Comparison of ENCODE assay signal across 15 mouse cellular contexts in genomic region chr4:97664738-97665427, GRCm38 (mm10).
DNase-seq lines count a peak whose midpoint lies in the region; ATAC-seq lines count a peak whose summit lies in the region.
"Had no signal": no experiment of that assay in that cellular context is flagged by ENCODE, and none has a peak within 500 bp of the region (broad histone marks: within the 10 kb centered on the region; RNA-seq: fewer than 3 reads in every experiment).

No protein-coding gene starts in this region.

- peaks cover 20% of the 10 kb centered on the region for H3K4me1 ChIP-seq in forebrain, embryonic 12.5 days
- H3K4me1 ChIP-seq in forebrain, embryonic 15.5 days, result peaks cover 28% of the 10 kb centered on the region
- peaks cover 9% of the 10 kb centered on the region for H3K4me1 ChIP-seq in embryonic facial prominence, embryonic 15.5 days
- 0 out of 2 replicates have a peak, but pooled peaks cover 3% of the 10 kb centered on the region for H3K4me1 ChIP-seq in heart, embryonic 15.5 days (replicated peaks)
- H3K4me1 ChIP-seq: megakaryocyte, embryonic 14.5 days; neural tube, embryonic 15.5 days had no signal

- no peak for ATAC-seq in forebrain, embryonic 12.5 days (ENCODE audit: low FRiP score)
- no peak for ATAC-seq in forebrain, embryonic 15.5 days (replicated peaks)
- no peak for ATAC-seq in embryonic facial prominence, embryonic 15.5 days (ENCODE audit: insufficient number of reproducible peaks, low FRiP score, low TSS enrichment, low read depth)
- no peak for ATAC-seq in heart, embryonic 15.5 days (replicated peaks; ENCODE audit: insufficient number of reproducible peaks, insufficient read depth, low FRiP score, low read depth)

- 41% methylated on average over 7 of the region's 7 CpGs for WGBS in forebrain, embryonic 12.5 days
- 47% methylated on average over 7 of the region's 7 CpGs for WGBS in forebrain, embryonic 15.5 days
- 33% methylated on average over 7 of the region's 7 CpGs for WGBS in embryonic facial prominence, embryonic 15.5 days
- 44% methylated on average over 7 of the region's 7 CpGs for WGBS in heart, embryonic 15.5 days

- no peak overlapping the region for H3K4me2 ChIP-seq in forebrain, embryonic 12.5 days
- H3K4me2 ChIP-seq in forebrain, embryonic 15.5 days (replicated peaks), result no peak overlapping the region
- no peak overlapping the region for H3K4me2 ChIP-seq in embryonic facial prominence, embryonic 15.5 days (replicated peaks)
- H3K4me2 ChIP-seq in heart, embryonic 15.5 days, result no peak overlapping the region
- H3K4me2 ChIP-seq: liver, embryonic 11.5 days; neural tube, embryonic 15.5 days had no signal

- peak overlapping the region; percentile 26; the same call in 1 of the 2 replicates for H3K27ac ChIP-seq in forebrain, embryonic 12.5 days
- no peak overlapping the region for H3K27ac ChIP-seq in forebrain, embryonic 15.5 days (replicated peaks)
- H3K27ac ChIP-seq in embryonic facial prominence, embryonic 15.5 days (replicated peaks), result peak overlapping the region; percentile 58; the same call in 1 of the 2 replicates
- peak overlapping the region; percentile 50 for H3K27ac ChIP-seq in heart, embryonic 15.5 days
- H3K27ac ChIP-seq: kidney, postnatal 0 days; neural tube, embryonic 15.5 days had no signal

- DNase-seq in Muller cell, postnatal 12 days (ENCODE audit: inconsistent ontology term), result peak; percentile 90
- no peak for DNase-seq in urinary bladder, postnatal 25 days (ENCODE audit: low spot score)
- DNase-seq in cerebellum, postnatal 4 days (ENCODE audit: low spot score in 2 of 2), result no peak
- DNase-seq in retina, postnatal 1 day, result no peak
- DNase-seq: adrenal gland, adult 2 months; cerebellum, adult 11-12 months; thymus, adult 18-20 months had no signal

- no peak overlapping the region for H3K4me3 ChIP-seq in forebrain, embryonic 12.5 days (replicated peaks)
- H3K4me3 ChIP-seq in forebrain, embryonic 15.5 days, result no peak overlapping the region
- H3K4me3 ChIP-seq in embryonic facial prominence, embryonic 15.5 days (replicated peaks), result no peak overlapping the region
- H3K4me3 ChIP-seq in heart, embryonic 15.5 days, result no peak overlapping the region
- H3K4me3 ChIP-seq: megakaryocyte, embryonic 14.5 days; neural tube, embryonic 15.5 days had no signal

- H3K27me3 ChIP-seq in forebrain, embryonic 12.5 days, result no peaks in the 10 kb centered on the region
- no peaks in the 10 kb centered on the region for H3K27me3 ChIP-seq in forebrain, embryonic 15.5 days
- no peaks in the 10 kb centered on the region for H3K27me3 ChIP-seq in embryonic facial prominence, embryonic 15.5 days
- H3K27me3 ChIP-seq in heart, embryonic 15.5 days, result no peaks in the 10 kb centered on the region
- H3K27me3 ChIP-seq: megakaryocyte, embryonic 14.5 days; neural tube, embryonic 15.5 days had no signal

- no peak overlapping the region for H3K9ac ChIP-seq in forebrain, embryonic 12.5 days
- H3K9ac ChIP-seq in forebrain, embryonic 15.5 days (replicated peaks), result no peak overlapping the region
- H3K9ac ChIP-seq in embryonic facial prominence, embryonic 15.5 days, result no peak overlapping the region
- H3K9ac ChIP-seq in heart, embryonic 15.5 days, result no peak overlapping the region
- H3K9ac ChIP-seq: neural tube, embryonic 15.5 days had no signal

- no peaks in the 10 kb centered on the region for H3K9me3 ChIP-seq in forebrain, embryonic 12.5 days
- H3K9me3 ChIP-seq in forebrain, embryonic 15.5 days, result no peaks in the 10 kb centered on the region
- H3K9me3 ChIP-seq in embryonic facial prominence, embryonic 15.5 days (replicated peaks), result no peaks in the 10 kb centered on the region
- no peaks in the 10 kb centered on the region for H3K9me3 ChIP-seq in heart, embryonic 15.5 days (replicated peaks)
- H3K9me3 ChIP-seq: megakaryocyte, embryonic 14.5 days; neural tube, embryonic 15.5 days had no signal

- no peaks in the 10 kb centered on the region for H3K36me3 ChIP-seq in forebrain, embryonic 12.5 days (replicated peaks)
- H3K36me3 ChIP-seq in forebrain, embryonic 15.5 days, result no peaks in the 10 kb centered on the region
- H3K36me3 ChIP-seq in embryonic facial prominence, embryonic 15.5 days, result no peaks in the 10 kb centered on the region
- H3K36me3 ChIP-seq in heart, embryonic 15.5 days, result no peaks in the 10 kb centered on the region
- H3K36me3 ChIP-seq: neural tube, embryonic 15.5 days had no signal
